Mouse (Mus musculus) intestine, postnatal 0 days (tissue): Measurements from ENCODE around the gene Psmb3. TPM values are rescaled to one million over a fixed set of nuclear protein-coding genes. Genes with fewer than 3 reads are reported as not detected.

ENCODE experiments used
- ATAC-seq: fragments of 200-750 bp; cut with Nextera tagmentation; 2 replicates; pipeline ENCODE4 v1.8.0; 2017; ENCODE audit warnings: mild to moderate bottlenecking, moderate TSS enrichment, moderate library complexity
- H3K27ac ChIP-seq: fragments of 300-500 bp; sonication (generic); 2 replicates; pipeline ENCODE4 v1.5.1; 2014; ENCODE audit warnings: mild to moderate bottlenecking, low read depth, low read length, moderate library complexity
- H3K27me3 ChIP-seq: fragments of 300-500 bp; sonication (generic); replicated peaks from 2 replicates; pipeline ENCODE4 v1.6.1; 2014; ENCODE audit warnings: low read length, mixed read lengths; ENCODE audit not compliant: control insufficient read depth, insufficient read depth
- H3K36me3 ChIP-seq: fragments of 300-500 bp; sonication (generic); 2 replicates; pipeline ENCODE4 v1.6.1; 2014; ENCODE audit warnings: mild to moderate bottlenecking, moderate library complexity; ENCODE audit not compliant: control insufficient read depth, insufficient read depth
- H3K4me1 ChIP-seq: fragments of 300-500 bp; sonication (generic); replicated peaks from 2 replicates; pipeline ENCODE4 v1.6.1; 2014; ENCODE audit warnings: antibody characterized with exemption, low read length, mixed read lengths; ENCODE audit not compliant: control insufficient read depth, insufficient read depth
- H3K4me2 ChIP-seq: fragments of 300-500 bp; sonication (generic); replicated peaks from 2 replicates; pipeline ENCODE4 v1.6.1; 2014; ENCODE audit warnings: low read depth, mild to moderate bottlenecking, moderate library complexity
- H3K4me3 ChIP-seq: fragments of 300-500 bp; sonication (generic); 2 replicates; pipeline ENCODE4 v1.5.1; 2014; ENCODE audit warnings: low read depth, low read length
- H3K9ac ChIP-seq: fragments of 300-500 bp; sonication (generic); 2 replicates; pipeline ENCODE4 v1.6.1; 2014; ENCODE audit warnings: mild to moderate bottlenecking, low read depth, low read length
- H3K9me3 ChIP-seq: fragments of 300-500 bp; sonication (generic); 2 replicates; pipeline ENCODE4 v1.6.1; 2016; ENCODE audit warnings: mixed run types; ENCODE audit not compliant: control insufficient read depth
- CTCF ChIP-seq: sonication (generic); IDR thresholded peaks from 2 replicates; pipeline ENCODE4 v1.5.1; 2016; ENCODE audit warnings: low read depth, mild to moderate bottlenecking, control low read depth, antibody characterized with exemption, moderate library complexity
- WGBS: fragments of 180-500 bp; shearing (Covaris S2); extraction: QIAGEN DNeasy Blood & Tissue Kit; methylation state at CpG from one replicate; pipeline ENCODE4 v1.1.7; 2014; 5-methylcytosine and 5-hydroxymethylcytosine counted together
- polyA plus RNA-seq: library from polyadenylated mRNA; unstranded; fragments of >200 nt; fragmentation: Nextera tagmentation; extraction: Ambion mirVana; gene quantifications from 2 replicates; pipeline ENCODE4 v1.2.1, GENCODE M21; 2015

The Psmb3 gene
- polyA plus RNA-seq, 1 experiment from 2014 or later = 439 TPM

DNA sequence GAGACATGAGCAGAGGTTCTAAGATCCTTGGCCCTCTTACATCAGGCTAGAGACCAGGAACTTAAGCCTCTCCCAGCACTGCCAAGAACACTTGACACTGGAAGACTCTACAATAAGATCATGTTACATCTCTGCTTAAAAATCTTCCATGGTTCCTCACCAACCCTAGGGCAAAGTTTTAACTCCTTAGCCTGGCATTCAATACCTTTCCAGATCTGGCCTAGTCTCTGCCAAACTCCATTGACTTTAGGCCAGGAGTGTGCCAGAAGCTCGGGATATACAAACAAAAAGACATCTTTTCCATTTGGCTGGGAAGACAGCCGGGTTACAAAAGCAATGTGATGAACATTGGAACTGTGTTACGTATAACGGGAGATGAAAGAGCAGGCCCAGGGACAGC is 34.4 kb downstream of the Psmb3 start:
- H3K4me1 ChIP-seq = no peaks in the 10 kb centered on the region
- TF ChIP-seq CTCF = no peak
- H3K9me3 ChIP-seq = no peaks in the 10 kb centered on the region
- 66% methylated on average over 4 of the region's 4 CpGs for WGBS
- H3K27ac ChIP-seq = no peak overlapping the region
- H3K4me2 ChIP-seq = no peak overlapping the region
- no peaks in the 10 kb centered on the region; the same call in 1 of the 2 replicates for H3K36me3 ChIP-seq
- H3K27me3 ChIP-seq = no peaks in the 10 kb centered on the region
- no peak overlapping the region for H3K9ac ChIP-seq
- H3K4me3 ChIP-seq = no peak overlapping the region
- ATAC-seq = no peak

DNA sequence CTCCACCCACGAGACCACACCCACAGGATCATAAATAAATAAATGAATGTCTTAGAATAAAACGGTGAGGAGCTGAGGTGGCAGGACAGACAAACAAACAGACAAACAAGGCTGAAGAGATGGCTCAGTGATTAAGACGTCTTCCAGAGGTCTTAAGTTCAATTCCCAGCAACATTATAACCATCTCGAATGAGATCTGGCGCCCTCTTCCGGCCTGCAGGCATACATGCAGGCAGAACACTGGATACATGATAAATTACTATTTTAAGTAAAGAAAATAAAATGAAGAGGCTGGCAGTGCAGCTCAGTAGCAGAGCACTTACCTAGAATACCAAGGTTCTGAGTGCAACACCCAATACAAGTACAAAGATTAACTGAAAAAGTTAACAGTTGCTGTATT is 35.5 kb downstream of the Psmb3 start:
- H3K9me3 ChIP-seq = no peaks in the 10 kb centered on the region
- no peak overlapping the region for H3K4me3 ChIP-seq
- H3K27ac ChIP-seq = no peak overlapping the region
- WGBS = 59% methylated on average over 6 of the region's 6 CpGs
- ATAC-seq = no peak
- H3K36me3 ChIP-seq = no peaks in the 10 kb centered on the region
- H3K9ac ChIP-seq = no peak overlapping the region
- peak; percentile 60 for TF ChIP-seq CTCF
- no peaks in the 10 kb centered on the region for H3K27me3 ChIP-seq
- H3K4me2 ChIP-seq = no peak overlapping the region
- peaks cover 5% of the 10 kb centered on the region; the same call in 1 of the 2 replicates for H3K4me1 ChIP-seq

DNA sequence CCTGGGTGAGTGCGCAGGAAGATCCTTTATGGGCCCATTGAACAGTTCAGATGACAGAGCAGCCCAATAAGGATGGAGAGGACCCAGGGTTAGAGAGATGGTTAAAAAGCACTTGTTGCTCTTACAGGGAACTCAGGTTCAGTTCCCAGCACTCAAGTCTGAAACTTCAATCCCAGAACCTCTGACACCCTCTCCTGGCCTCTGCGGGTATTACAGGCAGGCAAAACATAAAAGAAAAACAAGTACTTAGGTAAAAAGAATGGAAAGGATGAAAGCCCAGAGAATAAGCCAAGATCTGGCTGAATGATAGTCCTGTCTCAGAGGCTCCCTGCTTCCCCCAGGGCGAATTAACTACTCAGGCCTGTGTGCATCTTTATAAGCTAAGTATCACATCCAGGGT is 36.0 kb downstream of the Psmb3 start:
- 95% methylated on average over 3 of the region's 3 CpGs for WGBS

DNA sequence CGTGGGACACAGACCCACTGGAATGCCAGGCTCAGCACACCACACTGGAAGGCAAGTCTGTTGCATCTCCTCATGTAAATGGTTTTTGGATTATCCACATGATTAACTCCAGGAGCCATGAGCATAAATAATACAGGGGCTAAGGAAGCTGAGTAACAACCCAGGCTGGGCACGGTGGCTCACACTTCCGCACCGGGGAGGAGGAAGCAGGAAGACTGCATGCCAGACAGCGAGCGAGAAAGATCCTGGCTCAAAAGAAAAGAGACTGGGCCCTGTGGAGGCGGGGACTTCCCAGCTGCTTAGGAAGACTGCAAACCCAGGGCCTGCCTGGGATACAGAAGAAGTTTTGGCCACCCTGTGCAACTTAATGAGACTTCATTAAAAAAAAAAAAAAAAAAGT is 37.0 kb downstream of the Psmb3 start:
- WGBS = 54% methylated on average over 7 of the region's 7 CpGs
- no peak overlapping the region for H3K27ac ChIP-seq
- no peak overlapping the region for H3K9ac ChIP-seq

More for the DNA sequence above, 36.0 kb downstream of the Psmb3 start:
- H3K9me3 ChIP-seq = no peaks in the 10 kb centered on the region
- H3K9ac ChIP-seq = no peak overlapping the region
- TF ChIP-seq CTCF = no peak; the same call in 1 of the 2 replicates
- no peak overlapping the region for H3K4me2 ChIP-seq
- no peak overlapping the region for H3K4me3 ChIP-seq
- no peak for ATAC-seq
- H3K36me3 ChIP-seq = no peaks in the 10 kb centered on the region
- H3K4me1 ChIP-seq = peaks cover 5% of the 10 kb centered on the region; the same call in 1 of the 2 replicates
- no peaks in the 10 kb centered on the region for H3K27me3 ChIP-seq
- H3K27ac ChIP-seq = no peak overlapping the region

DNA sequence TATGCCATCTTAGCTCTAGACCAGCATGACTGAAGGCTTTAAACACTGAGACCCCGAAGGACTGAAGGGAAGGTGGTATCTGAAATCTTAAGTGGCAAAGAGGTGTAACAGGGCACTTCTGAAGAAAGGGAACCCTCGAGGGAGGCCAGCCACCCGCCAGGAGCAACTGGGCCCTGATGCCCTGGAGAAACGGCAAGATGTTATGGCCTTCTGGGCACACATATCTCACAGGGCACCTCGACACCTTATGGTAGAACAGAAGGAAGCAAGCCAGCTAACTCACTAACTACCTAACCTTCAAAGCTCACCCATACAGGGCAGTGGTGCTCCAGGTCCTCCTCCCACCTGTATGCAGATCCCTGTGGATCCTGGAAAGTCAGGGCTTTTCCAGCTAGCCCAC is 39.0 kb downstream of the Psmb3 start:
- Histone ChIP-seq H3K36me3 (peaks cover 7% of the 10 kb centered on the region; the same call in 1 of the 2 replicates), H3K4me2 (no peak overlapping the region), H3K9ac (no peak overlapping the region), H3K9me3 (no peaks in the 10 kb centered on the region), H3K4me3 (no peak overlapping the region), H3K27ac (no peak overlapping the region), H3K27me3 (no peaks in the 10 kb centered on the region), H3K4me1 (peaks cover 5% of the 10 kb centered on the region; the same call in 1 of the 2 replicates)
- no peak for ATAC-seq
- WGBS = 91% methylated on average over 5 of the region's 5 CpGs
- no peak for TF ChIP-seq CTCF

More for the DNA sequence above, 37.0 kb downstream of the Psmb3 start:
- no peaks in the 10 kb centered on the region for H3K36me3 ChIP-seq
- no peak overlapping the region for H3K4me3 ChIP-seq
- no peaks in the 10 kb centered on the region for H3K27me3 ChIP-seq
- no peak for TF ChIP-seq CTCF
- no peak for ATAC-seq
- H3K4me1 ChIP-seq = peaks cover 5% of the 10 kb centered on the region; the same call in 1 of the 2 replicates
- no peaks in the 10 kb centered on the region for H3K9me3 ChIP-seq
- no peak overlapping the region for H3K4me2 ChIP-seq

DNA sequence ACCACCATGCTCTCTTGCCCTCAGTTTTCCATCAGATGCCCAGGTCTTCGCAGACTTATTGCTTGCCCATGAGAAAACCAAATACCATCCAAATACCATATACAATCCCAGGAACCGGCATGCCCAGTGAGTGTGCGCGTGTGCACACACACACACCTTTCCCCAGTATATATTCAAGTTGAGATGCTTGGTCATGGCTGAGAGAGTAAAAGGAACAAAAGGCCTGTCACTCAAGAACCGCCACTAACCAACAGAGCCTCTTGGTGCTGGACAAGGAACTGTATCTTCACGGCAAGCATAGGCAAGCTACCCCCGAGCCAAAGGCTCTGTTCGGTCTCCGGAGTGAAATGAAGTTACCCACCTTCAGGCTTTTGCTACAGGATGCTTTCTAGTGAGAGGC is 39.4 kb downstream of the Psmb3 start:
- 90% methylated on average over 9 of the region's 9 CpGs for WGBS
- Histone ChIP-seq H3K4me1 (peaks cover 5% of the 10 kb centered on the region; the same call in 1 of the 2 replicates), H3K9me3 (no peaks in the 10 kb centered on the region), H3K4me2 (peak overlapping the region; percentile 87; the same call in 1 of the 2 replicates), H3K27me3 (no peaks in the 10 kb centered on the region), H3K27ac (no peak overlapping the region), H3K36me3 (peaks cover 10% of the 10 kb centered on the region; the same call in 1 of the 2 replicates), H3K9ac (0 out of 2 replicates have a peak overlapping the region, but pooled peaks have one; percentile 76), H3K4me3 (no peak overlapping the region)
- ATAC-seq = no peak
- no peak for TF ChIP-seq CTCF
